Mouse (Mus musculus) left cerebral cortex, postnatal 4 days (tissue): ENCODE results near the gene Uvrag. TPM values are rescaled to one million over a fixed set of nuclear protein-coding genes. Genes with fewer than 3 reads are reported as not detected.

Experiments
- DNase-seq: peaks from one replicate; pipeline ENCODE4 v3.0.0-alpha.2; 2022
- intact Hi-C: fragments of 180-260 bp; cut with DNase I; formaldehyde crosslinking; loops from one replicate; pipeline ENCODE4 v1.15.1; 2025
- total RNA-seq, 2 experiments: library from RNA; stranded (reverse); gene quantifications; 2 replicates each; pipeline ENCODE4 v1.2.3; 2021

The Uvrag gene
- total RNA-seq, 2 experiments from 2014 or later, result 36.3 to 37.4 TPM

- intact Hi-C loops, result no loop called here
- peak; percentile 41 for DNase-seq
These were observed 273.7 kb downstream of the Uvrag start for GRCm38 (mm10) chr7:98867053-98867793.

GRCm38 (mm10) chr7:98863969-98864718 lies 276.8 kb downstream of the Uvrag start:
- peak; percentile 48 for DNase-seq
- intact Hi-C loops, result no loop called here

- DNase-seq, result no peak
- intact Hi-C loops, result no loop called here
These were observed 277.9 kb downstream of the Uvrag start for GRCm38 (mm10) chr7:98862994-98863393.

- intact Hi-C loops, result no loop called here
- no peak for DNase-seq
These were observed 279.9 kb downstream of the Uvrag start for GRCm38 (mm10) chr7:98861002-98861401.

- DNase-seq, result peak; percentile 39
- intact Hi-C loops, result no loop called here
These were observed 283.8 kb downstream of the Uvrag start for GRCm38 (mm10) chr7:98857094-98857493.

GRCm38 (mm10) chr7:98856128-98856527 lies 284.8 kb downstream of the Uvrag start:
- DNase-seq, result no peak
- intact Hi-C loops, result no loop called here

GRCm38 (mm10) chr7:98855388-98855787 lies 285.6 kb downstream of the Uvrag start:
- no peak for DNase-seq
- intact Hi-C loops, result no loop called here

GRCm38 (mm10) chr7:98853806-98854205 lies 287.1 kb downstream of the Uvrag start:
- DNase-seq, result no peak
- intact Hi-C loops, result no loop called here

- intact Hi-C loops, result no loop called here
- DNase-seq, result no peak
These were observed 287.8 kb downstream of the Uvrag start for GRCm38 (mm10) chr7:98852950-98853650.

GRCm38 (mm10) chr7:98851220-98851619 lies 289.7 kb downstream of the Uvrag start:
- intact Hi-C loops, result no loop called here
- peak; percentile 50 for DNase-seq

- intact Hi-C loops, result no loop called here
These were observed 290.6 kb downstream of the Uvrag start for GRCm38 (mm10) chr7:98850388-98850787.

GRCm38 (mm10) chr7:98848899-98849640 lies 291.9 kb downstream of the Uvrag start:
- intact Hi-C loops, result loop anchor here (10.0 kb wide), 1 partner anchor 226 kb away; no protein-coding TSS in a partner anchor
- DNase-seq, result peak; percentile 31

More at GRCm38 (mm10) chr7:98850388-98850787, 290.6 kb downstream of the Uvrag start:
- no peak for DNase-seq

- intact Hi-C loops, result loop anchor here (10.0 kb wide), 1 partner anchor 231 kb away; no protein-coding TSS in a partner anchor
These were observed 297.3 kb downstream of the Uvrag start for GRCm38 (mm10) chr7:98843649-98844048.

GRCm38 (mm10) chr7:98842997-98843396 lies 297.9 kb downstream of the Uvrag start:
- intact Hi-C loops, result loop anchor here (10.0 kb wide), 1 partner anchor 232 kb away; no protein-coding TSS in a partner anchor
- DNase-seq, result no peak

More at GRCm38 (mm10) chr7:98843649-98844048, 297.3 kb downstream of the Uvrag start:
- no peak for DNase-seq

GRCm38 (mm10) chr7:98841802-98842201 lies 299.1 kb downstream of the Uvrag start:
- intact Hi-C loops, result loop anchor here (10.0 kb wide), 1 partner anchor 233 kb away; no protein-coding TSS in a partner anchor
- no peak for DNase-seq

GRCm38 (mm10) chr7:98840771-98841170 lies 300.2 kb downstream of the Uvrag start:
- intact Hi-C loops, result loop anchor here (10.0 kb wide), 1 partner anchor 234 kb away; no protein-coding TSS in a partner anchor
- DNase-seq, result no peak

GRCm38 (mm10) chr7:98839312-98839711 lies 301.6 kb downstream of the Uvrag start:
- intact Hi-C loops, result loop anchor here (5.0 kb wide), 1 partner anchor 357 kb away; no protein-coding TSS in a partner anchor
- DNase-seq, result no peak

GRCm38 (mm10) chr7:98838729-98839141 lies 302.2 kb downstream of the Uvrag start:
- DNase-seq, result peak; percentile 27
- intact Hi-C loops, result loop anchor here (5.0 kb wide), 1 partner anchor 356 kb away; no protein-coding TSS in a partner anchor

- intact Hi-C loops, result loop anchor here (5.0 kb wide), 1 partner anchor 356 kb away; no protein-coding TSS in a partner anchor
- peak; percentile 86 for DNase-seq
These were observed 303.0 kb downstream of the Uvrag start for GRCm38 (mm10) chr7:98837901-98838300.

GRCm38 (mm10) chr7:98836646-98837045 lies 304.3 kb downstream of the Uvrag start:
- intact Hi-C loops, result loop anchor here (5.0 kb wide), 1 partner anchor 354 kb away; no protein-coding TSS in a partner anchor
- DNase-seq, result peak; percentile 77
